In genomic region chr14:120089649-120090360, GRCm38 (mm10) we compare ENCODE assay signal across 15 mouse cellular contexts. TPM values are rescaled to one million over a fixed set of nuclear protein-coding genes. Genes with fewer than 3 reads are reported as not detected.
DNase-seq lines count a peak whose midpoint lies in the region; ATAC-seq and TF ChIP-seq lines count a peak whose summit lies in the region.
"Had no signal": no experiment of that assay in that cellular context is flagged by ENCODE, and none has a peak within 500 bp of the region (broad histone marks: within the 10 kb centered on the region; RNA-seq: fewer than 3 reads in every experiment).

No protein-coding gene starts in this region.

- no peak overlapping the region for H3K27ac ChIP-seq in hindbrain, embryonic 11.5 days (ENCODE audit: low read depth, low read length)
- H3K27ac ChIP-seq in hindbrain, embryonic 14.5 days: no peak overlapping the region
- H3K27ac ChIP-seq in midbrain, embryonic 11.5 days (ENCODE audit: low read depth, low read length): no peak overlapping the region
- no peak overlapping the region for H3K27ac ChIP-seq in midbrain, embryonic 14.5 days (replicated peaks; ENCODE audit: low read depth, low read length)
- H3K27ac ChIP-seq in embryonic fibroblast, embryonic 13.5 days (ENCODE audit: insufficient read depth, low read length): peak overlapping the region; percentile 47; the same call in 1 of the 2 replicates
- H3K27ac ChIP-seq: heart, embryonic 10.5 days had no signal

- WGBS in hindbrain, embryonic 11.5 days: 67% methylated on average over 14 of the region's 14 CpGs
- WGBS in hindbrain, embryonic 14.5 days: 86% methylated on average over 14 of the region's 14 CpGs
- WGBS in midbrain, embryonic 11.5 days: 77% methylated on average over 14 of the region's 14 CpGs
- WGBS in midbrain, embryonic 14.5 days: 88% methylated on average over 14 of the region's 14 CpGs

- no peak overlapping the region for H3K4me2 ChIP-seq in hindbrain, embryonic 11.5 days (replicated peaks; ENCODE audit: low read depth, low read length)
- H3K4me2 ChIP-seq in hindbrain, embryonic 14.5 days (replicated peaks): no peak overlapping the region
- H3K4me2 ChIP-seq in midbrain, embryonic 11.5 days: no peak overlapping the region
- H3K4me2 ChIP-seq in midbrain, embryonic 14.5 days (ENCODE audit: low read length): no peak overlapping the region

- peak; percentile 18 for DNase-seq in hindbrain, embryonic 11.5 days (ENCODE audit: low spot score)
- no peak for DNase-seq in hindbrain, embryonic 14.5 days (ENCODE audit: low spot score)
- peak; percentile 75 for DNase-seq in midbrain, embryonic 11.5 days (ENCODE audit: low spot score, missing footprints)
- DNase-seq in midbrain, embryonic 14.5 days: no peak
- no peak for DNase-seq in gastrocnemius, postnatal 10 days
- DNase-seq: adrenal gland, postnatal 10 days; gastrocnemius, postnatal 25 days; layer of hippocampus, postnatal 36 days; lung, adult 2 months had no signal

- no peaks in the 10 kb centered on the region for H3K36me3 ChIP-seq in hindbrain, embryonic 11.5 days (ENCODE audit: control insufficient read depth, insufficient read depth, low read length)
- no peaks in the 10 kb centered on the region for H3K36me3 ChIP-seq in hindbrain, embryonic 14.5 days (replicated peaks; ENCODE audit: control insufficient read depth, insufficient read depth)
- no peaks in the 10 kb centered on the region for H3K36me3 ChIP-seq in midbrain, embryonic 11.5 days (ENCODE audit: control insufficient read depth, insufficient read depth, low read length)
- no peaks in the 10 kb centered on the region for H3K36me3 ChIP-seq in midbrain, embryonic 14.5 days (ENCODE audit: control insufficient read depth, insufficient read depth, low read length)
- H3K36me3 ChIP-seq: G1E; heart, embryonic 10.5 days had no signal

- TF ChIP-seq POLR2A in embryonic fibroblast, embryonic 13.5 days (IDR thresholded peaks at IDR 0.05; ENCODE audit: low read depth, low read length): no peak

- ATAC-seq in hindbrain, embryonic 11.5 days (ENCODE audit: low FRiP score): no peak
- no peak for ATAC-seq in hindbrain, embryonic 14.5 days (ENCODE audit: low FRiP score)
- no peak for ATAC-seq in midbrain, embryonic 11.5 days (ENCODE audit: low FRiP score)
- ATAC-seq in midbrain, embryonic 14.5 days (ENCODE audit: low FRiP score, low TSS enrichment): no peak
- no peak for ATAC-seq in megakaryocyte progenitor cell, adult 5-6 weeks (replicated peaks; ENCODE audit: poor library complexity)
- ATAC-seq: forebrain, embryonic 16.5 days had no signal

- H3K9me3 ChIP-seq in hindbrain, embryonic 11.5 days (ENCODE audit: control insufficient read depth, low read length): no peaks in the 10 kb centered on the region
- H3K9me3 ChIP-seq in hindbrain, embryonic 14.5 days (ENCODE audit: control insufficient read depth, low read length): no peaks in the 10 kb centered on the region
- no peaks in the 10 kb centered on the region for H3K9me3 ChIP-seq in midbrain, embryonic 11.5 days (ENCODE audit: control insufficient read depth, low read length)
- no peaks in the 10 kb centered on the region for H3K9me3 ChIP-seq in midbrain, embryonic 14.5 days (ENCODE audit: control insufficient read depth, low read length)
- H3K9me3 ChIP-seq: heart, embryonic 10.5 days had no signal

- H3K9ac ChIP-seq in hindbrain, embryonic 11.5 days (ENCODE audit: low read depth, low read length): no peak overlapping the region
- H3K9ac ChIP-seq in hindbrain, embryonic 14.5 days: no peak overlapping the region
- no peak overlapping the region for H3K9ac ChIP-seq in midbrain, embryonic 11.5 days (ENCODE audit: low read length)
- no peak overlapping the region for H3K9ac ChIP-seq in midbrain, embryonic 14.5 days (replicated peaks; ENCODE audit: low read length)

- H3K4me3 ChIP-seq in hindbrain, embryonic 11.5 days (ENCODE audit: low read depth, low read length): no peak overlapping the region
- H3K4me3 ChIP-seq in hindbrain, embryonic 14.5 days (replicated peaks; ENCODE audit: low read length): no peak overlapping the region
- no peak overlapping the region for H3K4me3 ChIP-seq in midbrain, embryonic 11.5 days (ENCODE audit: low read depth, low read length)
- H3K4me3 ChIP-seq in midbrain, embryonic 14.5 days (replicated peaks; ENCODE audit: low read depth, low read length): no peak overlapping the region
- no peak overlapping the region for H3K4me3 ChIP-seq in embryonic fibroblast, embryonic 13.5 days (ENCODE audit: insufficient read depth, low read length)
- H3K4me3 ChIP-seq: heart, embryonic 10.5 days had no signal

- no peaks in the 10 kb centered on the region for H3K27me3 ChIP-seq in hindbrain, embryonic 11.5 days (ENCODE audit: control insufficient read depth, insufficient read depth, low read length)
- H3K27me3 ChIP-seq in hindbrain, embryonic 14.5 days (ENCODE audit: control insufficient read depth, insufficient read depth, low read length): no peaks in the 10 kb centered on the region
- no peaks in the 10 kb centered on the region for H3K27me3 ChIP-seq in midbrain, embryonic 11.5 days (ENCODE audit: control insufficient read depth, insufficient read depth, low read length)
- no peaks in the 10 kb centered on the region for H3K27me3 ChIP-seq in midbrain, embryonic 14.5 days (ENCODE audit: control insufficient read depth, insufficient read depth, low read length)

- no peak for TF ChIP-seq CTCF in embryonic fibroblast, embryonic 13.5 days (IDR thresholded peaks at IDR 0.05; ENCODE audit: borderline replicate concordance, insufficient read depth, low read length)

- no peaks in the 10 kb centered on the region for H3K4me1 ChIP-seq in hindbrain, embryonic 11.5 days (replicated peaks; ENCODE audit: control insufficient read depth, insufficient read depth, low read length)
- no peaks in the 10 kb centered on the region; the same call in 1 of the 2 replicates for H3K4me1 ChIP-seq in hindbrain, embryonic 14.5 days (replicated peaks; ENCODE audit: control insufficient read depth, insufficient read depth, low read length)
- no peaks in the 10 kb centered on the region for H3K4me1 ChIP-seq in midbrain, embryonic 11.5 days (ENCODE audit: control insufficient read depth, insufficient read depth, low read length)
- H3K4me1 ChIP-seq in midbrain, embryonic 14.5 days (ENCODE audit: control insufficient read depth, insufficient read depth, low read length): no peaks in the 10 kb centered on the region
- H3K4me1 ChIP-seq in embryonic fibroblast, embryonic 13.5 days (ENCODE audit: control insufficient read depth, insufficient read depth, low read length): no peaks in the 10 kb centered on the region
- H3K4me1 ChIP-seq: heart, embryonic 10.5 days had no signal

RNA-seq across cellular contexts. Expression of gene Oxgr1, which starts 47.6 kb away (rescaled TPM):
- polyA plus RNA-seq in hindbrain, embryonic 11.5 days (2014; fragmentation: Nextera tagmentation; extraction: Ambion mirVana): not detected in 2 replicates
- polyA plus RNA-seq in hindbrain, embryonic 14.5 days (2014; fragmentation: Nextera tagmentation; extraction: Ambion mirVana): not detected in 2 replicates
- not detected in 2 replicates for polyA plus RNA-seq in midbrain, embryonic 11.5 days (2014; fragmentation: Nextera tagmentation; extraction: Ambion mirVana)
- polyA plus RNA-seq in midbrain, embryonic 14.5 days (2014; fragmentation: Nextera tagmentation; extraction: Ambion mirVana): not detected in 2 replicates
- polyA plus RNA-seq in embryonic fibroblast, embryonic 13.5 days (2011; ENCODE audit: insufficient read length, low read depth, missing spikeins): not detected in 2 replicates
- not detected for total RNA-seq in gastrocnemius, postnatal 10 days (2021)
- not detected in 2 replicates for total RNA-seq in megakaryocyte progenitor cell, adult 5-6 weeks (2015)
- not detected in 2 replicates for total RNA-seq in megakaryocyte progenitor cell, adult 5-6 weeks (2017)
- total RNA-seq: adrenal gland, postnatal 10 days; gastrocnemius, postnatal 25 days; hematopoietic stem cell, adult 5-6 weeks had no signal
- polyA plus RNA-seq: G1E; heart, embryonic 10.5 days; lung, adult 2 months had no signal

Comparison
In these comparisons a context has a peak if more than half of its experiments do, and no peak if none do; other contexts are left out.
1. DNase-seq: peak in hindbrain, embryonic 11.5 days (single experiment) and midbrain, embryonic 11.5 days (single experiment); none in hindbrain, embryonic 14.5 days (single experiment), midbrain, embryonic 14.5 days (single experiment) and gastrocnemius, postnatal 10 days (single experiment).